Comparison of ENCODE assay signal across 10 mouse cellular contexts in genomic region chr2:84660253-84660652, GRCm38 (mm10). TPM values are rescaled to one million over a fixed set of nuclear protein-coding genes. Genes with fewer than 3 reads are reported as not detected.
DNase-seq lines count a peak whose midpoint lies in the region; ATAC-seq and TF ChIP-seq lines count a peak whose summit lies in the region.
"Had no signal": no experiment of that assay in that cellular context is flagged by ENCODE, and none has a peak within 500 bp of the region (broad histone marks: within the 10 kb centered on the region; RNA-seq: fewer than 3 reads in every experiment).

No protein-coding gene starts in this region.

- no peaks in the 10 kb centered on the region for H3K36me3 ChIP-seq in thymus, adult 2 months (ENCODE audit: control insufficient read depth, insufficient read depth, low read length)
- no peaks in the 10 kb centered on the region for H3K36me3 ChIP-seq in intestine, embryonic 14.5 days (ENCODE audit: control insufficient read depth, insufficient read depth, low read length)
- H3K36me3 ChIP-seq: heart, embryonic 15.5 days; neural tube, embryonic 13.5 days had no signal

- H3K9me3 ChIP-seq in intestine, embryonic 14.5 days (ENCODE audit: control insufficient read depth, low read length) = no peaks in the 10 kb centered on the region
- H3K9me3 ChIP-seq: heart, embryonic 15.5 days; neural tube, embryonic 13.5 days had no signal

- no peaks in the 10 kb centered on the region for H3K4me1 ChIP-seq in thymus, adult 2 months (replicated peaks; ENCODE audit: control insufficient read depth, insufficient read depth, low read length)
- no peaks in the 10 kb centered on the region for H3K4me1 ChIP-seq in intestine, embryonic 14.5 days (replicated peaks; ENCODE audit: control insufficient read depth, insufficient read depth, low read length)
- H3K4me1 ChIP-seq: heart, embryonic 15.5 days; neural tube, embryonic 13.5 days had no signal

- no peak overlapping the region for H3K4me2 ChIP-seq in intestine, embryonic 14.5 days (ENCODE audit: low read length)
- H3K4me2 ChIP-seq: heart, embryonic 15.5 days; neural tube, embryonic 13.5 days had no signal

- H3K27me3 ChIP-seq in thymus, adult 2 months (ENCODE audit: control insufficient read depth, insufficient read depth, low read length) = no peaks in the 10 kb centered on the region
- no peaks in the 10 kb centered on the region for H3K27me3 ChIP-seq in intestine, embryonic 14.5 days (replicated peaks; ENCODE audit: control insufficient read depth, insufficient read depth, low read length)
- H3K27me3 ChIP-seq: heart, embryonic 15.5 days; neural tube, embryonic 13.5 days had no signal

- TF ChIP-seq CTCF in thymus, adult 2 months (IDR thresholded peaks at IDR 0.05; ENCODE audit: borderline replicate concordance, control insufficient read depth, extremely low read depth, insufficient read depth, low read length, poor library complexity) = no peak

- 57% methylated on average over 3 of the region's 3 CpGs for WGBS in thymus, adult 2 months
- 60% methylated on average over 3 of the region's 3 CpGs for WGBS in intestine, embryonic 14.5 days

- TF ChIP-seq POLR2A in thymus, adult 2 months (IDR thresholded peaks at IDR 0.05; ENCODE audit: control insufficient read depth, extremely low read depth, insufficient read depth, low read length, poor library complexity) = no peak

- peak; percentile 72 for DNase-seq in embryo, embryonic 10 days (ENCODE audit: low spot score)
- no peak for DNase-seq in embryo, embryonic 11 days
- DNase-seq in thymus, adult 2 months = peak; percentile 63
- DNase-seq in thymus, adult 18-20 months = no peak
- DNase-seq in intestine, embryonic 14.5 days (ENCODE audit: low spot score) = peak; percentile 48
- DNase-seq in lung, adult 18-20 months = peak; percentile 29 to 68
- DNase-seq in thymus, postnatal 0 days (ENCODE audit: low spot score) = peak; percentile 73
- no peak for DNase-seq in frontal cortex, postnatal 14 days (ENCODE audit: low spot score in 2 of 2)

- H3K27ac ChIP-seq in thymus, adult 2 months (ENCODE audit: control insufficient read depth, insufficient read depth, low read length) = no peak overlapping the region
- no peak overlapping the region for H3K27ac ChIP-seq in intestine, embryonic 14.5 days (ENCODE audit: low read depth)
- H3K27ac ChIP-seq: heart, embryonic 15.5 days; neural tube, embryonic 13.5 days had no signal

- no peak for ATAC-seq in intestine, embryonic 14.5 days (replicated peaks; ENCODE audit: low FRiP score, low TSS enrichment, low read depth)

- no peak overlapping the region for H3K4me3 ChIP-seq in thymus, adult 2 months (ENCODE audit: control insufficient read depth, insufficient read depth, low read length)
- H3K4me3 ChIP-seq in intestine, embryonic 14.5 days (ENCODE audit: low read depth, low read length) = no peak overlapping the region
- H3K4me3 ChIP-seq: heart, embryonic 15.5 days; neural tube, embryonic 13.5 days had no signal

- no peak overlapping the region for H3K9ac ChIP-seq in intestine, embryonic 14.5 days (ENCODE audit: low read length)
- H3K9ac ChIP-seq: heart, embryonic 15.5 days; neural tube, embryonic 13.5 days had no signal

RNA-seq across cellular contexts. Expression of gene Btbd18, which starts 1.4 kb away (rescaled TPM):
- polyA plus RNA-seq in thymus, adult 2 months (2012; rRNA removed) = not detected in 2 replicates
- 0.34 and 0.60 TPM in 2 replicates for polyA plus RNA-seq in intestine, embryonic 14.5 days (2014; fragmentation: Nextera tagmentation; extraction: Ambion mirVana)
- polyA plus RNA-seq in thymus, postnatal 0 days (2015; fragmentation: Nextera tagmentation; extraction: Ambion mirVana) = 0.06 and 0.31 TPM in 2 replicates

RNA-seq across cellular contexts. Expression of gene Ctnnd1, which starts 9.7 kb away (rescaled TPM):
- polyA plus RNA-seq in thymus, adult 2 months (2012; rRNA removed) = 10.5 and 13.6 TPM in 2 replicates
- polyA plus RNA-seq in intestine, embryonic 14.5 days (2014; fragmentation: Nextera tagmentation; extraction: Ambion mirVana) = 59.5 and 64.6 TPM in 2 replicates
- polyA plus RNA-seq in thymus, postnatal 0 days (2015; fragmentation: Nextera tagmentation; extraction: Ambion mirVana) = 6.9 and 7.0 TPM in 2 replicates

RNA-seq across cellular contexts. Expression of gene Selenoh, which starts 10.3 kb away (rescaled TPM):
- 172 and 191 TPM in 2 replicates for polyA plus RNA-seq in thymus, adult 2 months (2012; rRNA removed)
- 309 and 329 TPM in 2 replicates for polyA plus RNA-seq in intestine, embryonic 14.5 days (2014; fragmentation: Nextera tagmentation; extraction: Ambion mirVana)
- 294 and 310 TPM in 2 replicates for polyA plus RNA-seq in thymus, postnatal 0 days (2015; fragmentation: Nextera tagmentation; extraction: Ambion mirVana)

RNA-seq across cellular contexts. Expression of gene Gm28635, which starts 17.6 kb away (rescaled TPM):
- not detected in 2 replicates for polyA plus RNA-seq in thymus, adult 2 months (2012; rRNA removed)
- polyA plus RNA-seq in intestine, embryonic 14.5 days (2014; fragmentation: Nextera tagmentation; extraction: Ambion mirVana) = not detected in 2 replicates
- not detected in 2 replicates for polyA plus RNA-seq in thymus, postnatal 0 days (2015; fragmentation: Nextera tagmentation; extraction: Ambion mirVana)
- polyA plus RNA-seq: heart, embryonic 15.5 days; neural tube, embryonic 13.5 days had no signal

RNA-seq across cellular contexts. Expression of gene Med19, which starts 17.9 kb away (rescaled TPM):
- polyA plus RNA-seq in thymus, adult 2 months (2012; rRNA removed) = 10.6 and 11.6 TPM in 2 replicates
- 39.5 and 40.6 TPM in 2 replicates for polyA plus RNA-seq in intestine, embryonic 14.5 days (2014; fragmentation: Nextera tagmentation; extraction: Ambion mirVana)
- 32.5 and 33.3 TPM in 2 replicates for polyA plus RNA-seq in thymus, postnatal 0 days (2015; fragmentation: Nextera tagmentation; extraction: Ambion mirVana)

Comparison
In these comparisons a context has a peak if more than half of its experiments do, and no peak if none do; other contexts are left out.
1. DNase-seq: peak in embryo, embryonic 10 days (single experiment), thymus, adult 2 months (single experiment), intestine, embryonic 14.5 days (single experiment), lung, adult 18-20 months (2 of 2) and thymus, postnatal 0 days (single experiment); none in embryo, embryonic 11 days (single experiment), thymus, adult 18-20 months (0 of 2) and frontal cortex, postnatal 14 days (0 of 2).